13 mouse cellular contexts compared by ENCODE assay signal in genomic region chr9:70729544-70729943, GRCm38 (mm10). TPM values are rescaled to one million over a fixed set of nuclear protein-coding genes. Genes with fewer than 3 reads are reported as not detected.
DNase-seq lines count a peak whose midpoint lies in the region; ATAC-seq lines count a peak whose summit lies in the region.
"Had no signal": no experiment of that assay in that cellular context is flagged by ENCODE, and none has a peak within 500 bp of the region (broad histone marks: within the 10 kb centered on the region; RNA-seq: fewer than 3 reads in every experiment).

No protein-coding gene starts in this region.

- ATAC-seq in forebrain, embryonic 14.5 days: no peak
- ATAC-seq: intestine, embryonic 15.5 days had no signal

- 8% methylated on average over 2 of the region's 2 CpGs for WGBS in forebrain, embryonic 14.5 days
- 40% methylated on average over 2 of the region's 2 CpGs for WGBS in forebrain, embryonic 10.5 days

- H3K4me1 ChIP-seq in forebrain, embryonic 14.5 days (ENCODE audit: control insufficient read depth, insufficient read depth, low read length): 0 out of 2 replicates have a peak, but pooled peaks cover 3% of the 10 kb centered on the region
- H3K4me1 ChIP-seq in forebrain, embryonic 10.5 days: peaks cover 15% of the 10 kb centered on the region
- H3K4me1 ChIP-seq: intestine, embryonic 15.5 days; neural tube, embryonic 12.5 days had no signal

- H3K36me3 ChIP-seq in forebrain, embryonic 14.5 days (ENCODE audit: control insufficient read depth, insufficient read depth, low read length): no peaks in the 10 kb centered on the region
- 0 out of 2 replicates have a peak, but pooled peaks cover 5% of the 10 kb centered on the region for H3K36me3 ChIP-seq in forebrain, embryonic 10.5 days (replicated peaks)
- H3K36me3 ChIP-seq: intestine, embryonic 15.5 days; neural tube, embryonic 12.5 days had no signal

- no peak overlapping the region for H3K4me3 ChIP-seq in forebrain, embryonic 14.5 days (ENCODE audit: low read depth, low read length)
- H3K4me3 ChIP-seq in forebrain, embryonic 10.5 days: no peak overlapping the region
- H3K4me3 ChIP-seq: intestine, embryonic 15.5 days; neural tube, embryonic 12.5 days had no signal

- H3K4me2 ChIP-seq in forebrain, embryonic 14.5 days (ENCODE audit: low read length): no peak overlapping the region
- H3K4me2 ChIP-seq: intestine, embryonic 15.5 days; lung, embryonic 14.5 days; neural tube, embryonic 12.5 days had no signal

- H3K9me3 ChIP-seq in forebrain, embryonic 14.5 days (replicated peaks; ENCODE audit: control insufficient read depth, low read length): no peaks in the 10 kb centered on the region
- H3K9me3 ChIP-seq in forebrain, embryonic 10.5 days: no peaks in the 10 kb centered on the region
- H3K9me3 ChIP-seq: intestine, embryonic 15.5 days; neural tube, embryonic 12.5 days had no signal

- peak overlapping the region; percentile 41; the same call in 1 of the 2 replicates for H3K27ac ChIP-seq in forebrain, embryonic 14.5 days (ENCODE audit: low read depth, low read length)
- H3K27ac ChIP-seq in forebrain, embryonic 10.5 days: no peak overlapping the region
- H3K27ac ChIP-seq: intestine, embryonic 15.5 days; neural tube, embryonic 12.5 days had no signal

- peak; percentile 50 for DNase-seq in forebrain, embryonic 14.5 days (ENCODE audit: low spot score)
- no peak for DNase-seq in forebrain, embryonic 10.5 days (ENCODE audit: extremely low spot score, low spot score)
- DNase-seq in layer of hippocampus, adult 9-10 months (ENCODE audit: low spot score): peak; percentile 6
- DNase-seq in layer of hippocampus, postnatal 10 days (ENCODE audit: low spot score in 2 of 2): no peak
- DNase-seq in retina, postnatal 1 day: peak; percentile 2
- no peak for DNase-seq in retina, embryonic 14.5 days (ENCODE audit: low spot score)
- DNase-seq in telencephalon, adult 2 months (ENCODE audit: low read depth, low spot score): peak; percentile 46
- no peak for DNase-seq in spleen, adult 12 weeks (ENCODE audit: low spot score)
- DNase-seq: adrenal gland, postnatal 36 days; cerebellum, adult 11 months had no signal

- no peaks in the 10 kb centered on the region for H3K27me3 ChIP-seq in forebrain, embryonic 14.5 days (replicated peaks; ENCODE audit: control insufficient read depth, insufficient read depth, low read length)
- no peaks in the 10 kb centered on the region for H3K27me3 ChIP-seq in forebrain, embryonic 10.5 days (ENCODE audit: poor library complexity, severe bottlenecking)
- H3K27me3 ChIP-seq: intestine, embryonic 15.5 days; neural tube, embryonic 12.5 days had no signal

- H3K9ac ChIP-seq in forebrain, embryonic 14.5 days (ENCODE audit: low read length): no peak overlapping the region
- H3K9ac ChIP-seq: intestine, embryonic 15.5 days; lung, embryonic 14.5 days; neural tube, embryonic 12.5 days had no signal

RNA-seq across cellular contexts. Expression of gene Adam10, which starts 50.7 kb away (rescaled TPM):
- 45.0 and 47.6 TPM in 2 replicates for polyA plus RNA-seq in forebrain, embryonic 14.5 days (2014; fragmentation: Nextera tagmentation; extraction: Ambion mirVana)
- polyA plus RNA-seq in forebrain, embryonic 10.5 days (2016; fragmentation: Nextera tagmentation; extraction: Ambion mirVana): 60.6 and 63.5 TPM in 2 replicates
- 10 to 100 TPM; 77.1 to 79.6 TPM for total RNA-seq in layer of hippocampus, postnatal 10 days (2021)

Comparison
In these comparisons a context has a peak if more than half of its experiments do, and no peak if none do; other contexts are left out.
1. DNase-seq: peak in forebrain, embryonic 14.5 days (single experiment), layer of hippocampus, adult 9-10 months (single experiment), retina, postnatal 1 day (single experiment) and telencephalon, adult 2 months (single experiment); none in forebrain, embryonic 10.5 days (single experiment), layer of hippocampus, postnatal 10 days (0 of 2), retina, embryonic 14.5 days (single experiment) and spleen, adult 12 weeks (single experiment).